Mouse (Mus musculus) liver, embryonic 15.5 days (tissue): ENCODE measurements around the gene Gtf2h5. TPM values are rescaled to one million over a fixed set of nuclear protein-coding genes. Genes with fewer than 3 reads are reported as not detected.

Experiments
- ATAC-seq: fragments of 200-750 bp; cut with Nextera tagmentation; 2 replicates; pipeline ENCODE4 v1.8.0; 2017; ENCODE audit warnings: moderate number of reproducible peaks, mild to moderate bottlenecking, moderate library complexity; ENCODE audit not compliant: insufficient read depth
- H3K27ac ChIP-seq: fragments of 300-500 bp; sonication (generic); replicated peaks from 2 replicates; pipeline ENCODE4 v1.5.1; 2015; ENCODE audit warnings: mild to moderate bottlenecking, inconsistent platforms
- H3K27me3 ChIP-seq: fragments of 300-500 bp; sonication (generic); 2 replicates; pipeline ENCODE4 v1.6.1; 2015; ENCODE audit warnings: mild to moderate bottlenecking, inconsistent platforms
- H3K36me3 ChIP-seq: fragments of 300-500 bp; sonication (generic); replicated peaks from 2 replicates; pipeline ENCODE4 v1.6.1; 2015; ENCODE audit warnings: moderate library complexity, mild to moderate bottlenecking, inconsistent platforms
- H3K4me1 ChIP-seq: fragments of 300-500 bp; sonication (generic); replicated peaks from 2 replicates; pipeline ENCODE4 v1.6.1; 2015; ENCODE audit warnings: inconsistent platforms
- H3K4me2 ChIP-seq: fragments of 300-500 bp; sonication (generic); 2 replicates; pipeline ENCODE4 v1.6.1; 2015; ENCODE audit warnings: moderate library complexity, mild to moderate bottlenecking, inconsistent platforms
- H3K4me3 ChIP-seq: fragments of 300-500 bp; sonication (generic); replicated peaks from 2 replicates; pipeline ENCODE4 v1.5.1; 2015; ENCODE audit warnings: mild to moderate bottlenecking, inconsistent platforms
- H3K9ac ChIP-seq: fragments of 300-500 bp; sonication (generic); 2 replicates; pipeline ENCODE4 v1.6.1; 2015; ENCODE audit warnings: moderate library complexity, mild to moderate bottlenecking, inconsistent platforms
- H3K9me3 ChIP-seq: fragments of 300-500 bp; sonication (generic); replicated peaks from 2 replicates; pipeline ENCODE4 v1.6.1; 2016; ENCODE audit warnings: inconsistent platforms
- WGBS: fragments of 180-500 bp; shearing (Covaris S2); methylation state at CpG from one replicate; pipeline ENCODE4 v1.1.7; 2015; ENCODE audit warnings: mixed read lengths; ENCODE audit not compliant: insufficient replicate concordance; 5-methylcytosine and 5-hydroxymethylcytosine counted together
- polyA plus RNA-seq: library from polyadenylated mRNA; unstranded; fragments of >200 nt; fragmentation: Nextera tagmentation; extraction: Ambion mirVana; gene quantifications from 2 replicates; pipeline ENCODE4 v1.2.1, GENCODE M21; 2015

Gtf2h5 gene
- polyA plus RNA-seq, 1 experiment from 2014 or later, result 73.0 TPM

DNA sequence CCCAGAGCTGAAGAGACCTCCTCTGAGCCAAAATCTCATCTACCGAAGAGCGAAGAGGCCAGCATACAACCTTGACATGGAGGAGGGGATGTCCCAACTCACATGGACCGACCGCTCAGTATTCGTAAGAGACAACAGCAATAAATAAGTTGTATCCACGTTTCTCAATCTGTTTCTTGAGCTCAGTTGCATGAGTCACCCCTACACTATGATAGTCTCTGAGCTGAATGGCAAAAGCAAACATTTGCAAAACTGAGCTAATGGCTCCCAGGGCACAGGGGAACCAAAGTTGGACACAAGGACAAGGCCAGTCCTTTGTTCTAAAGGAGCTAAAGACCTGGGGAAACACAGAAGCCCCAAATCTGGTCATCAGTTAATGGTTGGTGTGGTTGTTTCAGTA is 9.7 kb upstream of the Gtf2h5 start:
- 83% methylated on average over 6 of the region's 6 CpGs for WGBS
- H3K9me3 ChIP-seq, result no peaks in the 10 kb centered on the region
- peaks cover 15% of the 10 kb centered on the region; the same call in 1 of the 2 replicates for H3K36me3 ChIP-seq
- ATAC-seq, result no peak
- no peaks in the 10 kb centered on the region for H3K27me3 ChIP-seq
- H3K4me1 ChIP-seq, result no peaks in the 10 kb centered on the region
- H3K27ac ChIP-seq, result no peak overlapping the region
- H3K9ac ChIP-seq, result no peak overlapping the region
- H3K4me3 ChIP-seq, result no peak overlapping the region
- no peak overlapping the region for H3K4me2 ChIP-seq

GRCm38 (mm10) chr17:6073405-6073804 is 6.2 kb upstream of the Gtf2h5 start:
- Histone ChIP-seq H3K4me1 (peaks cover 3% of the 10 kb centered on the region; the same call in 1 of the 2 replicates), H3K4me2 (no peak overlapping the region), H3K36me3 (0 out of 2 replicates have a peak, but pooled peaks cover 3% of the 10 kb centered on the region), H3K4me3 (no peak overlapping the region), H3K27me3 (no peaks in the 10 kb centered on the region), H3K9me3 (no peaks in the 10 kb centered on the region), H3K9ac (no peak overlapping the region), H3K27ac (no peak overlapping the region)
- WGBS, result 67% methylated on average over 7 of the region's 7 CpGs
- ATAC-seq, result no peak

DNA sequence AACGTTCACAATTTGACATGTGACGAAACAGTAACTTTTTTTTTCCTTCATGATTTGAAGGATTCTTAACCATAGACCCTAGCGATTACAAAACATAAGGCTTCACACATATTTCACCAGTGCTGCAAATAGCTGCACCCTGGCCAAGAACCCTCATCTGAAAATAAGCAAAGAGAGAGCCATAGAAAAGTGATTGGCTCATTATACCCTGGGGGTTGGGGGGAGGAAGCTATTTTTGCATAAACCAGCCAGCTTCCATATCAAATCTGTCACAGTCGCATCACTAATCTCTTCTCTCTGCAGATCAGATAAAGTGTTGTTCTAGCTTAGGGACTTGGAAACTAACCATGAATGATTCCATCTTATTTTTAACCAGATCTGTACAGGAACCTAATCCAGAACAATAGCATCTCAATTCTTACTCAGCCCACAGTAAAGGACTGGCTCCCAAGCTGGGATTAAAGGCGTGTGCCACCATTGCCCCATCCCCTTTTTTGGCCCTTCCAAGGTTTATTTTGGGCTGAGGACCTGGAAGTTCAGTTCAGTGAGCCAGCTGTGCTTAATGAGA is 3.8 kb downstream of the Gtf2h5 start:
- no peak for ATAC-seq
- WGBS, result 80% methylated on average over 5 of the region's 5 CpGs
- no peaks in the 10 kb centered on the region for H3K9me3 ChIP-seq
- H3K4me3 ChIP-seq, result no peak overlapping the region
- H3K4me1 ChIP-seq, result peaks cover 20% of the 10 kb centered on the region
- no peaks in the 10 kb centered on the region for H3K27me3 ChIP-seq
- H3K9ac ChIP-seq, result no peak overlapping the region
- H3K27ac ChIP-seq, result no peak overlapping the region
- H3K4me2 ChIP-seq, result no peak overlapping the region
- H3K36me3 ChIP-seq, result peaks cover 22% of the 10 kb centered on the region

DNA sequence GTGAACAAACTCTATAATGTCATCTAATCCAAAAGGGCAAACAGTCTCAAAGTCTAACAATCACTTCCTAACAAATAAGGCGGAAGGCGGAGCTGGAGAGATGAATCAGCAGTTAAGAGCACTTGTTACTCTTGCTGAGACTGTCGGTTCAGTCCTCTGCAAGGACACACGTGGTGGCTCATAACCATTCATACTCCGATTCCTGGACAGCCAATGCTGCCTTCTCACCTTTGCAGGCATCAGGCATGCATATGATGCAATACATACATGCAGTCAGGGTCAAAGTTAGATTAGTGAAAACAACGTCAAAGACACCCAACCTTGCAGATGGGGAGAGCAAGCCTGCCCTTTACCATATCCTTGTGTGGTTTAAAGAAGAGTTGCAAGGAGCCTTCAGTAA is 12.0 kb downstream of the Gtf2h5 start:
- H3K36me3 ChIP-seq, result 0 out of 2 replicates have a peak, but pooled peaks cover under 1% of the 10 kb centered on the region
- 67% methylated on average over 6 of the region's 6 CpGs for WGBS
- H3K9ac ChIP-seq, result no peak overlapping the region
- H3K4me3 ChIP-seq, result no peak overlapping the region
- no peaks in the 10 kb centered on the region for H3K9me3 ChIP-seq
- no peaks in the 10 kb centered on the region for H3K27me3 ChIP-seq
- no peak overlapping the region for H3K27ac ChIP-seq
- ATAC-seq, result no peak
- no peak overlapping the region for H3K4me2 ChIP-seq
- H3K4me1 ChIP-seq, result no peaks in the 10 kb centered on the region

- ATAC-seq, result no peak
- H3K4me1 ChIP-seq, result no peaks in the 10 kb centered on the region
- H3K27me3 ChIP-seq, result no peaks in the 10 kb centered on the region
- no peak overlapping the region for H3K4me3 ChIP-seq
- H3K9ac ChIP-seq, result no peak overlapping the region
- no peak overlapping the region for H3K4me2 ChIP-seq
- no peaks in the 10 kb centered on the region for H3K9me3 ChIP-seq
- H3K27ac ChIP-seq, result no peak overlapping the region
- H3K36me3 ChIP-seq, result no peaks in the 10 kb centered on the region
Observed at GRCm38 (mm10) chr17:6095579-6095978, 16.0 kb downstream of the Gtf2h5 start.

DNA sequence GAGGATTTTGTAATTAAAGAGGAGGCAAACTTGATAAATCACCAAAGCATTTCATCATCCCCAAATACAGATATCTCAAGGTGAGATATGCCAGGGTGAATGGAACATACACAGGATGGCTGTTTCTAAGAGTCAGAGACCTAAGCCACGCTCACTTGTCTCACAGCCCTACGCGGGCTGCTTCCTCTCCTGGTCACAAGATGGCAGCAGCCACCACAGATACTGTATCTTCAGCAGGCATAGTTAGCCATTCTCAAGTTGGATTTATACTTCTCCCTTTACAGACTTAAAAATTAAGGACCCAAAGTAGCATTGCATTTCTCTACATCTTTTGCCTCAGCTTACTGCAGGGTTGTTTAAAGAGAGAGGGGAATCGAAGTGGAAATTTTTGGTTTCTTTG is 18.3 kb downstream of the Gtf2h5 start:
- 22% methylated on average over 4 of the region's 4 CpGs for WGBS
- ATAC-seq, result no peak

DNA sequence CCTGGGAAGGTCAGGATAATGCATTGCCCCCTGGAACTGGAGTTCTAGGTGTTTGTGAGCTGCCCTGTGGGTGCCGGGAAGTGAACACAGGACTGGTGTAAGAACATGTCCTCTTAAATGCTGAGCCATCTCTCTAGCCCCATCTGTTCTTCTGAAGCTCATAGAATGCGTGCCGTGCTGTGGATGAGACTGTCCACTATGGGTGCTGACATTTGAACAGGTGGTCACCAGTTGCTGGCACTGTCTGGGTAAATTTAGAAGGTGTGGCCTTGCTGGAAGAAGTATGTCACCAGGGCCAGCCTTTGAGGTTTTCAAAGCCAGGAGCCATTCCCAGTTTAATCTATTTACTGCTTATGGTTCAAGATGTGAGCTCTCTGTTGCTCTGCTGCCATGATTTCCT is 22.7 kb downstream of the Gtf2h5 start:
- Histone ChIP-seq H3K4me1 (peaks cover 5% of the 10 kb centered on the region), H3K4me2 (no peak overlapping the region), H3K36me3 (no peaks in the 10 kb centered on the region), H3K9me3 (no peaks in the 10 kb centered on the region), H3K9ac (no peak overlapping the region), H3K4me3 (no peak overlapping the region), H3K27me3 (peaks cover 40% of the 10 kb centered on the region), H3K27ac (no peak overlapping the region)
- 65% methylated on average over 3 of the region's 3 CpGs for WGBS
- no peak for ATAC-seq

More for the DNA sequence above, 18.3 kb downstream of the Gtf2h5 start:
- Histone ChIP-seq H3K4me2 (no peak overlapping the region), H3K27ac (no peak overlapping the region), H3K9ac (no peak overlapping the region), H3K36me3 (no peaks in the 10 kb centered on the region), H3K4me3 (no peak overlapping the region), H3K27me3 (no peaks in the 10 kb centered on the region), H3K4me1 (no peaks in the 10 kb centered on the region), H3K9me3 (no peaks in the 10 kb centered on the region)

DNA sequence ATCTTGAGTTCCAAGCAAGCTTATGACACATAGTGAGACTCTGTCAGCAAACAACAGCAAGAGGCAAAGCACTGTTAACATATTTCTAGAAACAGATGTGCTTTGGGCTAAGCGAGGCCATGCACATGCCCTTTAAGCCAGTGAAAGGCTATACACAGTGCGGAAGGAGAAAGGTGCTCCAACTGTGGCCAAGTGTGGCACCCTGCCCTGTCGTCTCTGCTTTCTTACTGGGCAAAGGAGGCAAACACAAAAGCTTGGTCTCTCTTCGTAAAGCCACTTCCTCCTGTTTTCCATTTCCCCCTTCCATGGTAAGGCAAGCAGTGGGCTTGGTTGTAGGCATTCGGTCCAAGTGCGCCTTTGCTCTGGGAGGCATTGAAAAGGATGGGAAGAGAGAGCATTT is 24.0 kb downstream of the Gtf2h5 start:
- Histone ChIP-seq H3K4me2 (no peak overlapping the region), H3K4me1 (peaks cover 14% of the 10 kb centered on the region), H3K9me3 (no peaks in the 10 kb centered on the region), H3K36me3 (no peaks in the 10 kb centered on the region), H3K9ac (no peak overlapping the region), H3K27me3 (peaks cover 53% of the 10 kb centered on the region), H3K4me3 (no peak overlapping the region), H3K27ac (no peak overlapping the region)
- ATAC-seq, result no peak
- 63% methylated on average over 6 of the region's 6 CpGs for WGBS

GRCm38 (mm10) chr17:6106361-6107014 is 26.9 kb downstream of the Gtf2h5 start, which contains the start of gene Tulp4:
Gene Tulp4 (plus strand): TSS chr17:6106437.
- peak within 1 kb of the TSS; percentile 79 for H3K9ac ChIP-seq
- H3K27ac ChIP-seq, result peak within 1 kb of the TSS; percentile 72
- no peaks in the 10 kb centered on the region for H3K36me3 ChIP-seq
- WGBS, result under 1% methylated on average over 49 of the region's 76 CpGs
- ATAC-seq, result peak; percentile 96
- peak within 1 kb of the TSS; percentile 79 for H3K4me3 ChIP-seq
- no peaks in the 10 kb centered on the region for H3K9me3 ChIP-seq
- H3K4me1 ChIP-seq, result peaks cover 14% of the 10 kb centered on the region
- H3K27me3 ChIP-seq, result peaks cover 57% of the 10 kb centered on the region
- peak within 1 kb of the TSS; percentile 98 for H3K4me2 ChIP-seq

DNA sequence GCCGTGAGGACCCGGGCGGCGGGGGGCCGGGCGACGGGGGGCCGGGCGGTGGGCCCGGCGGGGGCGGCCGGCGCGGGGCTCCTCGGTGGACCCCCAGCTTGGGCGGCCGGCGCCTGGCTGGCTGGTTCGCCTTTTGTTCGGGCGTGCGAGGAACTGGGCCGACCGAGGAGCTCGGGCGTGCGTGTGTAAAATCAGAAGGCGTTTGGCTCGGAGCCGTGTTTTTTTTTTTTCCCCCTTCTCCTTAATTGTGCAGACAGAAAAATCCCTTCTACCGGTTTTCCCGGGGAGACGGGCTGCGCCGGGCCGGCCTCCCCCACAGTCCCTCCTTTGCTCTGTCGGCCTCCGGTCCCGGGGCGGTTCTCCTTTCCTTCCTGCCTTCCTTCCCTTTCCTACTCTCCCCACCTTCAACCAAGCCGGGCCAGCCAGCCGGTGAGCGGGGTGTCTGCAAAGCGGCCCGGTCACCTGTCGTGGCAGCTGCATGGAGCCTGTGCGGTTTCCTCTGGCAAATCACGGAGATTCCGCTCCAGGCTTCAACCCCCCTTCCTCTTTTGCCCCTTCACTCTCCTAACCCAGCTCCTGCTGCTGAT is 27.5 kb downstream of the Gtf2h5 start:
- peaks cover 14% of the 10 kb centered on the region for H3K4me1 ChIP-seq
- H3K27me3 ChIP-seq, result peaks cover 57% of the 10 kb centered on the region
- peak overlapping the region; percentile 79 for H3K4me3 ChIP-seq
- H3K9ac ChIP-seq, result peak overlapping the region; percentile 79
- no peaks in the 10 kb centered on the region for H3K9me3 ChIP-seq
- peak overlapping the region; percentile 71 for H3K27ac ChIP-seq
- H3K36me3 ChIP-seq, result no peaks in the 10 kb centered on the region
- WGBS, result 1% methylated on average over 50 of the region's 50 CpGs
- no peak for ATAC-seq
- peak overlapping the region; percentile 98 for H3K4me2 ChIP-seq

- WGBS, result 68% methylated on average over 7 of the region's 7 CpGs
- no peaks in the 10 kb centered on the region for H3K36me3 ChIP-seq
- H3K9ac ChIP-seq, result no peak overlapping the region
- peak overlapping the region; percentile 98 for H3K4me2 ChIP-seq
- peaks cover 56% of the 10 kb centered on the region for H3K27me3 ChIP-seq
- ATAC-seq, result no peak
- H3K4me1 ChIP-seq, result peaks cover 14% of the 10 kb centered on the region
- no peaks in the 10 kb centered on the region for H3K9me3 ChIP-seq
- H3K4me3 ChIP-seq, result peak overlapping the region; percentile 79
- no peak overlapping the region for H3K27ac ChIP-seq
Observed at GRCm38 (mm10) chr17:6108175-6108574, 28.6 kb downstream of the Gtf2h5 start.
